Mouse (Mus musculus): ENCODE data around the gene Edar. TPM values are rescaled to one million over a fixed set of nuclear protein-coding genes. Genes with fewer than 3 reads are reported as not detected.

Edar gene
- polyA plus RNA-seq, 2 experiments, result not detected

DNA sequence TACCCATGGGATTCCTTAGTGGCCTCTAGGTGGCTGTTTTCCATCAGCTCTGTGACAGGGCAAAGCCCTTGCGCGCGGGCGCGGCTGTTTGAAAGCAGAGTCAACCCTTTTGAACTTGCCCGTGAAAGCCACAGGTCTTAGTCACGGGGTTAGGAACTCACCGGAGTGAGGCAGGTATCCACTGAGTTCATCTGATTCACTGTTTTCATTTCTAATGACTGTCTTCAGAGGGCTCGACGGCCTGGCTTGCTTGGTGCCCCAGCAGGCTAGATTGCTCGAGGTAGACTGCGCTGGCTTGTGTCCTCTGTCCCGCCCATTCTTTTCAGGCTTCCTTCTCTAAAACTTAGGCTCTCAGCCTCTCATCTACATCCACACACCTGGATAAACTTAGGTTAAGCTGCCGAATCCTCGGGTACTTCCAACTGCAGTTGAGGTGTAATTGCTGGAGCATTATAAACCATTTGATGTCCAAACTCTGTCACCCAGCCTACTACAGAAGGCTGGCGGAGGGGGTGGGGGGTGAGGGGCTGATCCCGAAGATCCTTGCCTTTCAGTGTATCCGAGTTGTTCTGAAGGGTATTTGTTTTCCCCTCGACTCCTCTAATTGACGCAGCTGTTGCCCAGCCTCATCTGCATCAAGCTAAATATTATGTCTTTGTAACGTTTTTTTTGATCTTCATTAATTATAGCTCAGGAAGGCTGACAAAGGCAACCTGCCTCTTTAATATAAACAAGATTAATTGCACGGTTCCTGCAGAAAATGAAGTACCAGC is 24.0 kb downstream of the Edar start:
- no peak overlapping the region for H3K4me2 ChIP-seq (ENCODE audit: low read depth)
- H3K27me3 ChIP-seq (ENCODE audit: control insufficient read depth, insufficient read depth, low read length), result no peaks in the 10 kb centered on the region; the same call in none of the 2 replicates
- TF ChIP-seq CTCF (IDR thresholded peaks at IDR 0.05; ENCODE audit: low read depth) (no peak), EP300 (IDR thresholded peaks at IDR 0.05; ENCODE audit: low read depth) (no peak)
- DNase-seq (ENCODE audit: low read depth in 3 of 3, low spot score in 3 of 3) (no peak), ATAC-seq (ENCODE audit: insufficient read depth) (no peak)
- no peak overlapping the region for H3K27ac ChIP-seq
- H3K9ac ChIP-seq (replicated peaks), result no peak overlapping the region
- no peaks in the 10 kb centered on the region for H3K36me3 ChIP-seq (replicated peaks; ENCODE audit: control insufficient read depth, insufficient read depth, low read depth)
- no peaks in the 10 kb centered on the region for H3K4me1 ChIP-seq (replicated peaks; ENCODE audit: control insufficient read depth in 2 of 2, insufficient read depth in 2 of 2, low read length in 1 of 2)
- WGBS (ENCODE audit: insufficient replicate concordance), result 6% methylated on average over 22 of the region's 22 CpGs
- no peak overlapping the region for H3K4me3 ChIP-seq (ENCODE audit: insufficient read depth in 1 of 2, low read depth in 2 of 2, low read length in 2 of 2)
- H3K9me3 ChIP-seq (ENCODE audit: control insufficient read depth, low read length), result no peaks in the 10 kb centered on the region

DNA sequence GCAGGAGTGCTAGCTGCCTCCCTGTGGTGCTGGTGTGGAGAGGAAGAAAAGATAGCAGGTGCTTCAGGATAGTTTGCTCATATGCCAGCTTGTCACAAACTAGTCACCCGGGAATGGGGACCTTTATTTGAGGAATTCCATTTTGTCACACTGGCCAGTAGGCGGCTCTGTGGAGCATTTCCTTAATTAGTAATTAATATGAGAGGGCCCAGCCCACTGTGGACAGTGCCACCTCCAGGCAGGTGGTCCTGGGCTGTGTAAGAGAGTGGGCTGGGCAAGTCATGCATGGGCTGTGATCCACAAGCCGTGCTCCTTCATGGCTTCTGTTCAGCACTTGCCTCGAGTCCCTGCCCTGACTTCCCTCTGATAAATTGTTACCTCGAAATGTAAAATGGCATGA is 26.7 kb downstream of the Edar start:
- DNase-seq (ENCODE audit: low read depth in 3 of 3, low spot score in 3 of 3), result no peak
- H3K27me3 ChIP-seq (ENCODE audit: control insufficient read depth, insufficient read depth, low read length), result no peaks in the 10 kb centered on the region; the same call in none of the 2 replicates

GRCm38 (mm10) chr10:58644671-58645070 is 30.8 kb downstream of the Edar start:
- DNase-seq (ENCODE audit: low read depth in 3 of 3, low spot score in 3 of 3) (no peak), ATAC-seq (ENCODE audit: insufficient read depth) (no peak)
- WGBS (ENCODE audit: insufficient replicate concordance), result 64% methylated on average over 5 of the region's 5 CpGs
- H3K27ac ChIP-seq, result no peak overlapping the region
- TF ChIP-seq EP300 (IDR thresholded peaks at IDR 0.05; ENCODE audit: low read depth), result no peak
- no peak for TF ChIP-seq CTCF (IDR thresholded peaks at IDR 0.05; ENCODE audit: low read depth)
- H3K4me3 ChIP-seq (ENCODE audit: insufficient read depth in 1 of 2, low read depth in 2 of 2, low read length in 2 of 2), result no peak overlapping the region
- no peaks in the 10 kb centered on the region for H3K9me3 ChIP-seq (ENCODE audit: control insufficient read depth, low read length)
- H3K36me3 ChIP-seq (replicated peaks; ENCODE audit: control insufficient read depth, insufficient read depth, low read depth), result no peaks in the 10 kb centered on the region
- no peaks in the 10 kb centered on the region for H3K4me1 ChIP-seq (replicated peaks; ENCODE audit: control insufficient read depth in 2 of 2, insufficient read depth in 2 of 2, low read length in 1 of 2)
- H3K9ac ChIP-seq (replicated peaks), result no peak overlapping the region
- H3K4me2 ChIP-seq (ENCODE audit: low read depth), result no peak overlapping the region
- no peaks in the 10 kb centered on the region for H3K27me3 ChIP-seq (ENCODE audit: control insufficient read depth, insufficient read depth, low read length)

More for the DNA sequence above, 26.7 kb downstream of the Edar start:
- Histone ChIP-seq H3K4me1 (replicated peaks; ENCODE audit: control insufficient read depth in 2 of 2, insufficient read depth in 2 of 2, low read length in 1 of 2) (no peaks in the 10 kb centered on the region), H3K4me2 (ENCODE audit: low read depth) (no peak overlapping the region), H3K9me3 (ENCODE audit: control insufficient read depth, low read length) (no peaks in the 10 kb centered on the region), H3K9ac (replicated peaks) (no peak overlapping the region), H3K36me3 (replicated peaks; ENCODE audit: control insufficient read depth, insufficient read depth, low read depth) (no peaks in the 10 kb centered on the region), H3K4me3 (ENCODE audit: insufficient read depth in 1 of 2, low read depth in 2 of 2, low read length in 2 of 2) (no peak overlapping the region), H3K27ac (no peak overlapping the region)
- no peak for TF ChIP-seq EP300 (IDR thresholded peaks at IDR 0.05; ENCODE audit: low read depth)
- TF ChIP-seq CTCF (IDR thresholded peaks at IDR 0.05; ENCODE audit: low read depth), result no peak
- ATAC-seq (ENCODE audit: insufficient read depth), result no peak
- WGBS (ENCODE audit: insufficient replicate concordance), result 59% methylated on average over 5 of the region's 5 CpGs

DNA sequence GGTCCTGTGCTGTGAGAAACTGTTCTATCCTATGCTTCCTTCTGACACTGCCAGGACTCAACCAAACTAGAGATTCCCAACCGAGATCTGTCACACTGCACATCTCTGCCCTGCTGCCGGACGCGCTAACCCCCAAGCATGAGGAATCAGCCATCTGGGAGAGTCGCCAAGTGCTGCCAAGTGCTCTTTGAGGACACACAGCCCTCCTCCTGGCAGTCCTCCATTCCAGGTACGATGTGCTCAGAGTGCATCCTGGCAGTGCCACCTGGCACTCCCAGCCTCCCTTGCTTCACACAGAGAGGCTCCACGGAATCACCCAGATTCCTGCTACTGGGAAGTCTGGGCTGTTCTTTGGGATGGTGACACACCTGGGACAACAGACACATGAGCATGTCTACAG is 31.3 kb downstream of the Edar start:
- Histone ChIP-seq H3K36me3 (replicated peaks; ENCODE audit: control insufficient read depth, insufficient read depth, low read depth) (no peaks in the 10 kb centered on the region), H3K4me3 (ENCODE audit: insufficient read depth in 1 of 2, low read depth in 2 of 2, low read length in 2 of 2) (no peak overlapping the region), H3K4me2 (ENCODE audit: low read depth) (no peak overlapping the region), H3K27me3 (ENCODE audit: control insufficient read depth, insufficient read depth, low read length) (no peaks in the 10 kb centered on the region), H3K9me3 (ENCODE audit: control insufficient read depth, low read length) (no peaks in the 10 kb centered on the region), H3K9ac (replicated peaks) (no peak overlapping the region), H3K27ac (no peak overlapping the region), H3K4me1 (replicated peaks; ENCODE audit: control insufficient read depth in 2 of 2, insufficient read depth in 2 of 2, low read length in 1 of 2) (no peaks in the 10 kb centered on the region)
- TF ChIP-seq CTCF (IDR thresholded peaks at IDR 0.05; ENCODE audit: low read depth) (no peak), EP300 (IDR thresholded peaks at IDR 0.05; ENCODE audit: low read depth) (no peak)
- DNase-seq (ENCODE audit: low read depth in 3 of 3, low spot score in 3 of 3), result no peak
- 75% methylated on average over 7 of the region's 7 CpGs for WGBS (ENCODE audit: insufficient replicate concordance)
- no peak for ATAC-seq (ENCODE audit: insufficient read depth)

- Histone ChIP-seq H3K4me3 (ENCODE audit: insufficient read depth in 1 of 2, low read depth in 2 of 2, low read length in 2 of 2) (no peak overlapping the region), H3K27me3 (ENCODE audit: control insufficient read depth, insufficient read depth, low read length) (no peaks in the 10 kb centered on the region), H3K4me1 (replicated peaks; ENCODE audit: control insufficient read depth in 2 of 2, insufficient read depth in 2 of 2, low read length in 1 of 2) (no peaks in the 10 kb centered on the region), H3K36me3 (replicated peaks; ENCODE audit: control insufficient read depth, insufficient read depth, low read depth) (no peaks in the 10 kb centered on the region), H3K9me3 (ENCODE audit: control insufficient read depth, low read length) (no peaks in the 10 kb centered on the region), H3K4me2 (ENCODE audit: low read depth) (no peak overlapping the region), H3K27ac (no peak overlapping the region), H3K9ac (replicated peaks) (no peak overlapping the region)
- 67% methylated on average over 9 of the region's 9 CpGs for WGBS (ENCODE audit: insufficient replicate concordance)
- no peak for TF ChIP-seq EP300 (IDR thresholded peaks at IDR 0.05; ENCODE audit: low read depth)
- no peak for TF ChIP-seq CTCF (IDR thresholded peaks at IDR 0.05; ENCODE audit: low read depth)
- DNase-seq (ENCODE audit: low read depth in 3 of 3, low spot score in 3 of 3) (no peak), ATAC-seq (ENCODE audit: insufficient read depth) (no peak)
Observed at GRCm38 (mm10) chr10:58643001-58643400, 32.5 kb downstream of the Edar start.

Data from liver, embryonic 14.5 days (tissue).